Mouse (Mus musculus) liver, embryonic 15.5 days (tissue): Measurements from ENCODE around the gene Tpp2. TPM values are rescaled to one million over a fixed set of nuclear protein-coding genes. Genes with fewer than 3 reads are reported as not detected.

ENCODE experiments used
- ATAC-seq: fragments of 200-750 bp; cut with Nextera tagmentation; 2 replicates; pipeline ENCODE4 v1.8.0; 2017; ENCODE audit warnings: moderate number of reproducible peaks, mild to moderate bottlenecking, moderate library complexity; ENCODE audit not compliant: insufficient read depth
- H3K27ac ChIP-seq: fragments of 300-500 bp; sonication (generic); replicated peaks from 2 replicates; pipeline ENCODE4 v1.5.1; 2015; ENCODE audit warnings: mild to moderate bottlenecking, inconsistent platforms
- H3K27me3 ChIP-seq: fragments of 300-500 bp; sonication (generic); 2 replicates; pipeline ENCODE4 v1.6.1; 2015; ENCODE audit warnings: mild to moderate bottlenecking, inconsistent platforms
- H3K36me3 ChIP-seq: fragments of 300-500 bp; sonication (generic); replicated peaks from 2 replicates; pipeline ENCODE4 v1.6.1; 2015; ENCODE audit warnings: moderate library complexity, mild to moderate bottlenecking, inconsistent platforms
- H3K4me1 ChIP-seq: fragments of 300-500 bp; sonication (generic); replicated peaks from 2 replicates; pipeline ENCODE4 v1.6.1; 2015; ENCODE audit warnings: inconsistent platforms
- H3K4me2 ChIP-seq: fragments of 300-500 bp; sonication (generic); 2 replicates; pipeline ENCODE4 v1.6.1; 2015; ENCODE audit warnings: moderate library complexity, mild to moderate bottlenecking, inconsistent platforms
- H3K4me3 ChIP-seq: fragments of 300-500 bp; sonication (generic); replicated peaks from 2 replicates; pipeline ENCODE4 v1.5.1; 2015; ENCODE audit warnings: mild to moderate bottlenecking, inconsistent platforms
- H3K9ac ChIP-seq: fragments of 300-500 bp; sonication (generic); 2 replicates; pipeline ENCODE4 v1.6.1; 2015; ENCODE audit warnings: moderate library complexity, mild to moderate bottlenecking, inconsistent platforms
- H3K9me3 ChIP-seq: fragments of 300-500 bp; sonication (generic); replicated peaks from 2 replicates; pipeline ENCODE4 v1.6.1; 2016; ENCODE audit warnings: inconsistent platforms
- WGBS: fragments of 180-500 bp; shearing (Covaris S2); methylation state at CpG from one replicate; pipeline ENCODE4 v1.1.7; 2015; ENCODE audit warnings: mixed read lengths; ENCODE audit not compliant: insufficient replicate concordance; 5-methylcytosine and 5-hydroxymethylcytosine counted together
- polyA plus RNA-seq: library from polyadenylated mRNA; unstranded; fragments of >200 nt; fragmentation: Nextera tagmentation; extraction: Ambion mirVana; gene quantifications from 2 replicates; pipeline ENCODE4 v1.2.1, GENCODE M21; 2015

Tpp2 gene
- polyA plus RNA-seq, 1 experiment from 2014 or later, result 23.6 TPM

DNA sequence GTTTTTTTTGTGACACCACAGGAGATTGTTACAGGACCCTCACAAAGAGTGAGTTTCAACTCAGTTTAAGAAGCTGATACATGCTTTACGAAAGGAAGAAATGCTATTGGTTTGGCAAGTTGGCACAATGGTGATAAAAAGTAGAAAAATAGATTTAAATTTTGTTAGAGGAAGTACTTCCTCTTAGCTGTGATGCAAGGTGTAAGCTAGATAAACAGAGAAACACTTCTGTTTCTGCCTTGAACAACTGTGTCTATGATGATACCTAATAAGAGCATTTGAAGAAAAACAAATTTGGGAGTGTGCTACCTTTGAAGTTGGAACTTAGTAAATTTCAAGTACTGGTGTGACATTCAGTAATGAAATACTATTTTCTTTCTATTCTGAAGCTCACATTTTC, 5.9 kb downstream of the Tpp2 start:
- no peak for ATAC-seq
- H3K27me3 ChIP-seq, result no peaks in the 10 kb centered on the region
- H3K4me3 ChIP-seq, result no peak overlapping the region
- no peak overlapping the region for H3K4me2 ChIP-seq
- H3K4me1 ChIP-seq, result peaks cover 36% of the 10 kb centered on the region
- no peaks in the 10 kb centered on the region for H3K9me3 ChIP-seq
- H3K27ac ChIP-seq, result no peak overlapping the region
- 78% methylated on average over 1 of the region's 1 CpGs for WGBS
- H3K9ac ChIP-seq, result no peak overlapping the region
- peaks cover 20% of the 10 kb centered on the region for H3K36me3 ChIP-seq

DNA sequence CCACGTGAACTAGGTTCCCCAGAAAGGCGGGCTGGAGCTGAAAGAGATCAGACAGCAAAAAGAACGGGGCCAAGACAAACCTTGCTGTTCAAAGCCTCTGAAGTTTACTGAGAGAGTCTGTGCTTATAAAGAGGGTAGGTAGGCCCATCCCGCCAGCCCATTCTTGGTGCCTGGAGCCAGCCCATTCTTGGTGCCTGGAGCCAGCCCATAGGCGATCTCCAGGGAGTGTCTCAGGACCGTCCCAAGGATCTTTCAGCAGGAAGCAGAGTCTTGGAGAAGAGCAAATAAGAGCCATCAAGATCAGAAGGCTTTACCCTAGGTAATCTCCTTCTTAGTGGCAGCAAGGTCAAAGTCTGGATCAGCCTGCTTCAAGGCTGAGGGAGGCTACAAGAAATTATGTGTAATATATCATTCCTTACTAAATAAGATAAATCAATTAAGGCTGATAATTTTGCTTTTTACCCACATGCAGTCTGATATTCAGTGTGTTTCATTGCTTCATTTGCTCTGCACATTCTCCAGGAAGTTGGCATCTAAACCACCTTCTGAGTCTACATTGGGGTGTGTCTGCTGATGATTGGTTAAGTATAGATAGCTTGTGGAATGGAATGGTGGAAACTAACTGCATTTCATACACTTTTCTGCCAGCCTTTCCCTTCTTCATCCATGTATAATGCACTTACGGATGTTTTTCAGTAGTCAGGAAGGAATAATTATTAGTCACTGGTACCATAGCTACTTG, 8.2 kb downstream of the Tpp2 start:
- H3K4me3 ChIP-seq, result no peak overlapping the region
- WGBS, result 81% methylated on average over 7 of the region's 7 CpGs
- H3K27ac ChIP-seq, result 0 out of 2 replicates have a peak overlapping the region, but pooled peaks have one; percentile 0
- no peak for ATAC-seq
- H3K4me1 ChIP-seq, result peaks cover 21% of the 10 kb centered on the region
- no peaks in the 10 kb centered on the region for H3K9me3 ChIP-seq
- H3K27me3 ChIP-seq, result no peaks in the 10 kb centered on the region
- H3K36me3 ChIP-seq, result peaks cover 26% of the 10 kb centered on the region
- H3K9ac ChIP-seq, result no peak overlapping the region
- no peak overlapping the region for H3K4me2 ChIP-seq

DNA sequence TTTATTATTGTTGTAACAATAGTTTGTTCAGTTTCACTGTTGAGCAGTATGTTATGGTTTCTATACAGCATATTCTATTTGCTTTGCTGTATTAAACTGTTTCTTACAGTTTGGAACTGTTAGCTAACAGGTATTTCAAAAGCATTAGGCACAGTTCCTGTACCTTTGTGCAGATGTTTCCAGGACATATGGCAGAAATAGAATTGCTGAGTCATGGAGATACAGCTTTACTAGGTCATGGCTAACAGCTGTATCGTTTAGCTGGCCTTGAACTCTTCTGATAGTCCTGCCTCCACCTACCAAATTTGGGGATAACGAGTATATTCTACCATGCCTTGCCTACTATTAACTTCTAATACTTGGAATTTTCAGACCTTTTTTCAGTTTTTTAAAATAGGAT, 9.4 kb downstream of the Tpp2 start:
- Histone ChIP-seq H3K27me3 (no peaks in the 10 kb centered on the region), H3K4me1 (peaks cover 17% of the 10 kb centered on the region), H3K27ac (no peak overlapping the region), H3K36me3 (peaks cover 26% of the 10 kb centered on the region), H3K4me2 (no peak overlapping the region), H3K9ac (no peak overlapping the region), H3K9me3 (no peaks in the 10 kb centered on the region), H3K4me3 (no peak overlapping the region)
- WGBS, result 27% methylated on average over 2 of the region's 2 CpGs
- peak; percentile 73 for ATAC-seq

DNA sequence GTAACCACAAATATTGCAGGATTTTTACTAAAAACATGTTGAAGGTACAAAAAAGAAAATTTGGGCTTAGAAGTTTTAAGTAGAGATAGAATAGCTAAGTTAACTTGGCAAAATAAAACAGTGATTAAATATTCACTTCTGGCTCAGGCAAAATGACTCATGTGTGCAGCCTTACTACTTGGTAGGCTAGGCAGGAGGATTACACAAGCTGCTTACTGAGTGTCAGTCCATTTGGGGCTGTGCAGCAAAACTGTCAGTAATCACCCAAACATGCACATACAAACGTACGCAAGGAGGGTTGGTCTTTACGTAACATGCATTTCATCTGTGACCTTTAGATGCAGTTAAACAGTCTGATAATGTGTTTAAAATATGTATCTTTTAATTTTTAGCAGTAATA, 20.2 kb downstream of the Tpp2 start:
- H3K9me3 ChIP-seq, result no peaks in the 10 kb centered on the region
- peaks cover 39% of the 10 kb centered on the region for H3K36me3 ChIP-seq
- 88% methylated on average over 3 of the region's 3 CpGs for WGBS
- no peak for ATAC-seq
- H3K4me1 ChIP-seq, result no peaks in the 10 kb centered on the region
- H3K9ac ChIP-seq, result no peak overlapping the region
- H3K4me2 ChIP-seq, result no peak overlapping the region
- no peaks in the 10 kb centered on the region for H3K27me3 ChIP-seq
- no peak overlapping the region for H3K27ac ChIP-seq
- H3K4me3 ChIP-seq, result no peak overlapping the region

DNA sequence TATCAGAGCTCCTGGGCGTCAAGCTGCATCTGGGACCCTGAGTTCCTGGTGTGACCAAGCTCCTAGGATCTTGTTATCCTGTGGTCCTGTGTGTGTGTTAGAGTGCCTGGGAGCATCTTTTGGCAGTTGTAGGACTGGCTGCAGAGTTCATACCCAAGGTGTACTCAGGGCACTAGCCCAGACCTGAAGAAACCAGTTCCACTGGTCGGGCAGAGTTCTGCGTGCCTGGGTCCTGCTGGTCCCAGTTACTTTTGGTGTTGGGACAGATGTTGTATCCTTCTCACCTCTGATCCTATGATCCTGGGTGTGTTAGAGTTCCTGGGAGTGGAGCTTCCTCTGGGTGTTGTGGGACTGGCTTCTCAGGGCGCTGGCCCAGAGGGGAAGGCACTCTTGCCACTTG, 30.9 kb downstream of the Tpp2 start:
- H3K4me2 ChIP-seq, result no peak overlapping the region
- H3K27me3 ChIP-seq, result no peaks in the 10 kb centered on the region
- no peaks in the 10 kb centered on the region for H3K4me1 ChIP-seq
- H3K9ac ChIP-seq, result no peak overlapping the region
- H3K36me3 ChIP-seq, result peaks cover 46% of the 10 kb centered on the region
- 84% methylated on average over 4 of the region's 4 CpGs for WGBS
- no peaks in the 10 kb centered on the region for H3K9me3 ChIP-seq
- ATAC-seq, result no peak
- H3K27ac ChIP-seq, result no peak overlapping the region
- no peak overlapping the region for H3K4me3 ChIP-seq

- Histone ChIP-seq H3K4me2 (no peak overlapping the region), H3K27me3 (no peaks in the 10 kb centered on the region), H3K36me3 (peaks cover 46% of the 10 kb centered on the region), H3K9me3 (no peaks in the 10 kb centered on the region), H3K9ac (no peak overlapping the region), H3K4me1 (no peaks in the 10 kb centered on the region), H3K4me3 (no peak overlapping the region), H3K27ac (no peak overlapping the region)
- ATAC-seq, result no peak
- 76% methylated on average over 4 of the region's 4 CpGs for WGBS
Observed at GRCm38 (mm10) chr1:43966756-43967155, 33.3 kb downstream of the Tpp2 start.

GRCm38 (mm10) chr1:43969361-43969760, 35.9 kb downstream of the Tpp2 start:
- H3K4me1 ChIP-seq, result no peaks in the 10 kb centered on the region
- H3K27ac ChIP-seq, result no peak overlapping the region
- H3K27me3 ChIP-seq, result no peaks in the 10 kb centered on the region
- H3K4me2 ChIP-seq, result no peak overlapping the region
- no peak for ATAC-seq
- no peak overlapping the region for H3K9ac ChIP-seq
- H3K9me3 ChIP-seq, result no peaks in the 10 kb centered on the region
- H3K4me3 ChIP-seq, result no peak overlapping the region
- WGBS, result 71% methylated on average over 3 of the region's 3 CpGs
- H3K36me3 ChIP-seq, result peaks cover 53% of the 10 kb centered on the region

GRCm38 (mm10) chr1:43971089-43971488, 37.6 kb downstream of the Tpp2 start:
- Histone ChIP-seq H3K9ac (no peak overlapping the region), H3K4me3 (no peak overlapping the region), H3K4me1 (no peaks in the 10 kb centered on the region), H3K27ac (no peak overlapping the region), H3K36me3 (peaks cover 59% of the 10 kb centered on the region), H3K9me3 (no peaks in the 10 kb centered on the region), H3K4me2 (no peak overlapping the region), H3K27me3 (no peaks in the 10 kb centered on the region)
- WGBS, result 49% methylated on average over 3 of the region's 3 CpGs
- ATAC-seq, result no peak

GRCm38 (mm10) chr1:43996914-43997589, 63.6 kb downstream of the Tpp2 start:
- ATAC-seq, result no peak
- no peaks in the 10 kb centered on the region for H3K4me1 ChIP-seq
- H3K9me3 ChIP-seq, result no peaks in the 10 kb centered on the region
- H3K27me3 ChIP-seq, result no peaks in the 10 kb centered on the region
- WGBS, result 76% methylated on average over 4 of the region's 4 CpGs
- no peak overlapping the region for H3K4me3 ChIP-seq
- H3K9ac ChIP-seq, result no peak overlapping the region
- no peak overlapping the region for H3K4me2 ChIP-seq
- H3K27ac ChIP-seq, result no peak overlapping the region
- H3K36me3 ChIP-seq, result peaks cover 51% of the 10 kb centered on the region

- H3K27me3 ChIP-seq, result no peaks in the 10 kb centered on the region
- H3K4me1 ChIP-seq, result no peaks in the 10 kb centered on the region
- no peak overlapping the region for H3K9ac ChIP-seq
- ATAC-seq, result no peak
- H3K4me3 ChIP-seq, result no peak overlapping the region
- 84% methylated on average over 2 of the region's 2 CpGs for WGBS
- no peak overlapping the region for H3K27ac ChIP-seq
- no peaks in the 10 kb centered on the region for H3K9me3 ChIP-seq
- H3K4me2 ChIP-seq, result no peak overlapping the region
- H3K36me3 ChIP-seq, result peaks cover 23% of the 10 kb centered on the region
Observed at GRCm38 (mm10) chr1:44004513-44004912, 71.1 kb downstream of the Tpp2 start.

- no peaks in the 10 kb centered on the region; the same call in 1 of the 2 replicates for H3K27me3 ChIP-seq
- H3K27ac ChIP-seq, result no peak overlapping the region
- H3K9me3 ChIP-seq, result no peaks in the 10 kb centered on the region
- no peak overlapping the region for H3K4me3 ChIP-seq
- no peak overlapping the region for H3K4me2 ChIP-seq
- no peak overlapping the region for H3K9ac ChIP-seq
- no peak for ATAC-seq
- H3K36me3 ChIP-seq, result no peaks in the 10 kb centered on the region
- H3K4me1 ChIP-seq, result no peaks in the 10 kb centered on the region
- WGBS, result 61% methylated on average over 2 of the region's 2 CpGs
Observed at GRCm38 (mm10) chr1:44015556-44015955, 82.1 kb downstream of the Tpp2 start.
